Mouse (Mus musculus) G1E-ER4 (cell line): ENCODE measurements around the gene Efcab5. TPM values are rescaled to one million over a fixed set of nuclear protein-coding genes. Genes with fewer than 3 reads are reported as not detected.

ENCODE experiments used
- GATA1 ChIP-seq: IDR thresholded peaks from one replicate; pipeline ENCODE4 v1.8.0; 2012; ENCODE audit warnings: low read length, inconsistent platforms
- polyA plus RNA-seq: library from polyadenylated mRNA; stranded (reverse); fragments of >175 nt; gene quantifications from 2 replicates; pipeline ENCODE4 v1.2.3, GENCODE M21; 2012

Gene Efcab5
- polyA plus RNA-seq, 1 experiment, result 0.03 TPM

- TF ChIP-seq GATA1, result no peak
Measured at GRCm38 (mm10) chr11:77128562-77128961, 60.2 kb downstream of the Efcab5 start.

- no peak for TF ChIP-seq GATA1
Measured at GRCm38 (mm10) chr11:77111141-77111540, 77.6 kb downstream of the Efcab5 start.

GRCm38 (mm10) chr11:77108442-77108841 lies 80.3 kb downstream of the Efcab5 start:
- no peak for TF ChIP-seq GATA1

- no peak for TF ChIP-seq GATA1
Measured at GRCm38 (mm10) chr11:77106961-77107360, 81.8 kb downstream of the Efcab5 start.

GRCm38 (mm10) chr11:77100137-77100937 lies 88.4 kb downstream of the Efcab5 start:
- TF ChIP-seq GATA1, result no peak

GRCm38 (mm10) chr11:77098332-77098972 lies 90.3 kb downstream of the Efcab5 start:
- TF ChIP-seq GATA1, result no peak

GRCm38 (mm10) chr11:77096991-77097390 lies 91.8 kb downstream of the Efcab5 start:
- no peak for TF ChIP-seq GATA1

GRCm38 (mm10) chr11:77096581-77096980 lies 92.2 kb downstream of the Efcab5 start:
- no peak for TF ChIP-seq GATA1

- no peak for TF ChIP-seq GATA1
Measured at GRCm38 (mm10) chr11:77095206-77095605, 93.6 kb downstream of the Efcab5 start.

- no peak for TF ChIP-seq GATA1
Measured at GRCm38 (mm10) chr11:77094136-77094535, 94.6 kb downstream of the Efcab5 start.

- no peak for TF ChIP-seq GATA1
Measured at GRCm38 (mm10) chr11:77093208-77093607, 95.6 kb downstream of the Efcab5 start.

GRCm38 (mm10) chr11:77089162-77089561 lies 99.6 kb downstream of the Efcab5 start:
- TF ChIP-seq GATA1, result no peak

- TF ChIP-seq GATA1, result no peak
Measured at GRCm38 (mm10) chr11:77087004-77087403, 101.8 kb downstream of the Efcab5 start.

GRCm38 (mm10) chr11:77084001-77084682 lies 104.6 kb downstream of the Efcab5 start:
- no peak for TF ChIP-seq GATA1

- no peak for TF ChIP-seq GATA1
Measured at GRCm38 (mm10) chr11:77079361-77079760, 109.4 kb downstream of the Efcab5 start.

GRCm38 (mm10) chr11:77078273-77079134 lies 110.3 kb downstream of the Efcab5 start, which contains the start of gene Nsrp1:
TSS of gene Nsrp1 (minus strand) at chr11:77078435.
- no peak for TF ChIP-seq GATA1
